Mouse (Mus musculus) adrenal gland, postnatal 10 days (tissue): Measurements from ENCODE around the gene Ccr7. TPM values are rescaled to one million over a fixed set of nuclear protein-coding genes. Genes with fewer than 3 reads are reported as not detected.

Experiments used
- DNase-seq: peaks from one replicate; pipeline ENCODE4 v3.0.0; 2021; ENCODE audit warnings: mixed read lengths
- long read RNA-seq, 2 experiments: library from polyadenylated mRNA; stranded (forward); transcript quantifications; one replicate each; pipeline ENCODE4 v2.0.0; 2021
- total RNA-seq, 2 experiments: library from RNA; stranded (reverse); gene quantifications; 2 replicates each; pipeline ENCODE4 v1.2.3; 2021

Gene Ccr7
- 1 to 10 TPM; 3.6 to 3.7 TPM for total RNA-seq
- long read RNA-seq, experiment 1, transcript Ccr7-201 (3 exons, 1,978 nt) = major isoform, 9 of 9 reads
- long read RNA-seq, experiment 1, partial matches to known transcripts = 0 of 9 reads
- long read RNA-seq, experiment 1, other reads (novel, unspliced or antisense) = 0 of 9 reads
- long read RNA-seq, experiment 2, partial matches to known transcripts = 0 of 2 reads
- long read RNA-seq, experiment 2, other reads (novel, unspliced or antisense) = 0 of 2 reads

- DNase-seq = no peak
Observed at GRCm38 (mm10) chr11:99154987-99155641, at the start of gene Ccr7. Gene Ccr7 (minus strand): TSS chr11:99155077.

- DNase-seq = peak; percentile 69
Observed at GRCm38 (mm10) chr11:99189154-99189582, 34.3 kb upstream of the Ccr7 start.

GRCm38 (mm10) chr11:99187348-99187747 lies 32.5 kb upstream of the Ccr7 start:
- DNase-seq = no peak

DNA sequence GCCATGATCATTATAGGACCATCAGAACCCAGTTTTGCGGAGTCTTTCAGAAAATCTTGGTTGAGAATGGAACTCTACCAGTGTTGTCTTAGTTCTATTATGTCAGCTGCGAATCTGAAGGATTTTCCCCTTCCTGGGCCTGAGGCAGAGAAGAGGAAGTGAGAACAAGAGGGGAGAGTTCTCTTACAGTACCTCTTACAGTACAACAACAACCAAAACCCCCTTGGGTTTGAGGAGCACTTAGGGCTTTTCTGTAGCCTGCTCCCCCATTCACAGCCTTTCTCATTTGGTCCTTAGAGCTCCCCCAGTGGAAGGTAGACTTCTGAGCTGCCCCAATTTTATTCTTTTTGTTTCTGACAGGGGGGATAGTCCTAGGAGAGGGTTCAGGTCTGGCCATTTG lies 32.0 kb upstream of the Ccr7 start:
- DNase-seq = no peak

DNA sequence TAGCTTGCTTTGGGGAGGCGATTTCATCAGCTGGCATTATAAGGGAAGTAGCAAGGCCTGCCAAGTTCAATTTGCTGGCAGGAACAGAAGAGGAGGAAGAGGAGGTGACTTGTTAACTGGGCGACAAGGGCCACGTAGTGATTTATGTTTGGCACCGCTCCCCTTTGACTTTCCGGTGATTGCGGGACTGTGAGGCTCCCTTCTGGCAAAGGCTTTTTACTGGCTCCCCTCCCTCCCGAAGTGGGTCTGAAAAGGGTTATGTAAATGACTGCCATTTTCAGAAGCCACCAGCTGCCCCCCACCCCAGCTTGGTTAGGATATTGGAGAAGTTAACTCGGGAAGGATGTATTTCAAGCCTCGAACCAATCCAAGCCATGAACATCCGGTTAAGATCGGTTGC lies 27.7 kb upstream of the Ccr7 start:
- no peak for DNase-seq

DNA sequence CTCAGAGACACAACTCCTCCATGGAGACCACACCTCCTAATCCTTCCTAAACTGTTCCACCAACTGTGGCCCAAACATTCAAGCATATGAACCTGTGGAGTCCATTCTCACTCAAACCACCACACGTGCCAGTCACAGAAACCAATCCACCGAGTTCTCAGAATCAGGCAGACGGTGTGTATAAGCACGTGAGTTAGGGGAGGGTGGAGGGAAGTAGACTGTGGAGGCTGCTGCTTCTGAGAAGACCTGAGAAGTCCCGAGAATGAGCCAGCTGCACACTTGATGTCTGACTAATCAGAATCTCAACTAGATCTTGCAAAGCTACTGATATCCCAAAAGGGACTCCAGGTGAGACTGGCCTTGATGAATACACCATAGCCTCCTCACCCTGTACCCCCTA lies 25.2 kb upstream of the Ccr7 start:
- DNase-seq = no peak

DNA sequence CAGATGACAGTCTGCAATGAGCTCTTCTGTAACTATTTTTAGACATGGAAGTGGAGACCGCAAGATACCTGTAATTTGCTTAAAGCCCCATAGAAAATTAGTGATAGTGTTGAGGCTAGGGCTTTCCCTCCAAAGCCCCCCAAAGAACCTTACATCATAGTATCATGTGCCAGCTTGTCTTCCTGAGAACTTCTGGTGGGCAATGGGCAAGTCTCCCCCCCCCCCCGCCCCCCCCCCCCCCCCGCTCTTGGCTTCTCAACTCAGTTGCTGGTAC lies 23.0 kb upstream of the Ccr7 start:
- DNase-seq = no peak

DNA sequence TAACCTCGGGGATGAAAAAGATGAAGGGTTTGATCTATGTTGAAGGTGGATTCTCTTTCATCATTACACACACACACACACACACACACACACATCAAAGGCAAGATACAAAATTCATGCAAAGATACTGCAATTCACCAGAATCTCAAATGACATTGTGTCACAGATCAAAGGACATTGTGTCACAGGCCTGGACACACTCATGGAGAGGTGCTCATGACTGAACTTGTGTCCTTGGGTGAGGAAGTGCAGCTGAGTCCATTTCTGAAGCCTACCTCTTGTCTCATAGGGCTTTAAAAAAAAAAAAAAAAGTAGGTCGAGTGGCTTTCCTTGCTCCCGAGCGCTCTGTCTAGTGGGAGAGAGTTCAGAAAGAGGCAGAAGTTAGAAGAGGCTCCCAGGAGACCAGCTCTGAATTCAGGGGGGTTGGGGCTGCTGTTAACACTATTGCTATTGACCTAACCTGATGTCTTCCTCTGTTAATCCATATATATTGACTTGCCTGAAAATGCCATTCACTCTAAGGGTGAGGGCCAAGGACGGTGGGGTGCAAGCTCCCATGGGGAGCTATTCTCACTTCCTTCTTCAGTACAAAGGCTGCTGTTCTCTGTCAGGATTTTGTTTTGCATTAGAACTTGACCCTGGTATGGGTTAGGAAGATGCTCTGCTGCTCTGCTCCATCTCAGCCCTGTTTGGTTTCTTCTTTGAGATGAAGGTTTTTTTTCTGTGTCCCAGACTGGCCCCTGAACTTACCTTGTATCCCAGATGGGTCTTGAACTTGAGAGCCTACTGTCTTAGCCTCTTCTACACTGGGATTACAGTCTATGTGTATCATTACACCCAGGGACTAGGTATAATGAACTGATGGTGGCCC lies 22.4 kb upstream of the Ccr7 start:
- DNase-seq = no peak

DNA sequence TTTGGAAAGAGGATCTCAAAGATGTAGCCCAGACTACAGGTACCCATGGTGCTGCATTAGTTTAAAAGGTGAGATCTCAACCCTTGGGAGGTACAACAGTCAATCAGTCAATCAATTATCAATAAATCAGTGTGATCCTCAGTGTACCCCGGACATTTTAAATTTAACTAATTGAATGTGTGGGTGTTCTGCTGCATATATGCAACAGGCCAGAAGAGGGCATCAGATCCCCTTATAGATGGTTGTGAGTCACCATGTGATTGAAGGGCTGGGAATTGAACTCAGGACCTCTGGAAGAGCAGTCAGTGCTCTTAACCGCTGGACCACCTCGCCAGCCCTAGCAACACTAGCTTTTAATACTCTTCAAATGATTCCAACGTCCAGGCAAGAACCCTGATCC lies 17.1 kb upstream of the Ccr7 start:
- DNase-seq = no peak

- DNase-seq = no peak
Observed at GRCm38 (mm10) chr11:99171442-99171841, 16.6 kb upstream of the Ccr7 start.

GRCm38 (mm10) chr11:99170547-99171267 lies 15.8 kb upstream of the Ccr7 start:
- no peak for DNase-seq

DNA sequence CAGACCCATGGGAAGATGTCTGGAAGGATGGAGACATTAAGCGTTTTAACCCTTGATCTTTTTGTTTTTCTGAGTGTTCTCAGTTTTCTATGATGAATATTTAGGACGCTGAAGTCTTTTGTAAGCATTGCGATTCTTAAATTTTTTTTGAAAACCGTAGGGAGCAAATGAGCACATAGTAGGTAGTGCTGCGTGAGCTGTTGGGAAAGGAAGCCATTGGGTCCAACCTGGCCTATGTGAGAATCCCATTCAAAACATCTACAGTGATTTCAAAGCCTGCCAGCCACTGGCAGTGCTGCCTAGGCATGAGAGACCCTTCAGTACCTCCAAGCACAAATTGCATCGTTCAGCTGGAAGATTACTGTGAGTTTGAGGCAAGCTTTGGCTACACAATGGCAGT lies 15.1 kb upstream of the Ccr7 start:
- no peak for DNase-seq

- no peak for DNase-seq
Observed at GRCm38 (mm10) chr11:99169438-99169837, 14.6 kb upstream of the Ccr7 start.

DNA sequence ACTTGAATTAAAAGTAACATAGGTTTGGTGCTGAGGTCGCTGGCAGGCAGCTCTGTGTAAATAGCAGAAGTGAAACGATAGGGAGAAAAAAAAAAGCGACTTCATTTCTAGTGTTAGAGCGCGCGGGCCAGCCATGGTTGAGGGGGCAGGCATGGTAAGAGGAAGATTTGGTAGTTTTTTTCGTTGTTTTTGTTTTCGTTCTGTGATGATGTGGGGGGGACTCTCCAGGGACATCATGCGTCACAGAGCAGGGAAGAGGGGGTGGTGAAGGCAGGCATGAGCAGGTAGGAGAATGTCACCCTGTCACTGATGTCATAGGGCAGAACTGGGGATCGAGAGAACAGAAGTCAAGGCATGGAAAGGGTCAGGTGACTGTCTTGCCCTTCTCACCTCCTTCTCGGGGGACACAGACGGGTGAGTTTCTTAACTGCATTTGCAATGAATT lies 13.2 kb upstream of the Ccr7 start:
- DNase-seq = no peak

- DNase-seq = no peak
Observed at GRCm38 (mm10) chr11:99167576-99167975, 12.7 kb upstream of the Ccr7 start.

DNA sequence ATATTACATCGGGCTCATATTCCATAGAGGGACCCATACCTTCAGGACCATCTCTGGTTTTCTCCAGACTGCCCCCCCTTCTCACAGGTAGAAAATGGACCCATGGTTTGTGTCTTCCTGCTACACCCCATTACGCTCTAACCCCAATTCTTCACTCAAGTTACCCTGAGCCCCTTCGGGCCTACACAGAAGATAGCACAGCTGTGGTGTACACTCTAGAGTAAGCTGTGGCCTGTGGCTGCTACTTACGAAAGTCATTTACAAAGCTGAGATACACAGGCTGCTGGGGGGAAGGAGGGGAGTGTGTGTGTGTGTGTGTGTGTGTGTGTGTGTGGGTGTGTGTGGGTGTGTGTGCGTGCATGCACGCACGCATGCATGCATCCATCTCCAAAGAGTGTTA lies 11.4 kb upstream of the Ccr7 start:
- no peak for DNase-seq

DNA sequence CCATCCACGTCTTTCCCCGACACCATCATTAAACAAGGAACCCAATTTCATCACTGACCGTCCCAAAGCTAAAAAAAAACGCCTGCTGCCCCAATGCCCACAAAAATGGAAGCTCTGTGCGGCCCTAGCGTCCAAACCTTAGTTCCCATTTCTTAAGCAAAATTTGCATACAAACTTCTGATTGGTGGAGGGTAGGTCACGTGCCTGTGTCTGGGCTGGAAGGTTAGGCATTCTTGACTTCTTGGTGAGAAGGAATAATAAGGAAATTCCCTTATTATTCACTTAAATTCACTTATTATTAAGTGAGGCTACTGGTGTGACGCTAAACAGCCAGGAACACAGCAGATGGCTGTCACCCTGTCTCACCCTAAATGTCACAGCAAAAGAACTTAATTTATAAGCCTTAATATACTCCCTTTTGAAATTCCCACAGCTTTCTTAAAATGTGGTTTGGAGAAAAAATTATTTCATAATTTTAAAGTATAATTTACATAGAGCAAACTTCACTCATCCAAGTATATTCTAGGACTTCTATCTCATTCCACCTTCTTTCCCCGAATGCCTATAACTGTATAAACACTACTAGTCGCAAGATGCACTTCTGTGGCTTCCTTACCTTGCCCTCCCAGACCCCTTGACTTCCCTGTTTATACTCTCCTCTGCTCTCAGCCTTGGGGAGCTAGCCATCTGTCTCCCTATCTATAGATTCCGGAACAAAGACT lies 10.3 kb upstream of the Ccr7 start:
- no peak for DNase-seq

DNA sequence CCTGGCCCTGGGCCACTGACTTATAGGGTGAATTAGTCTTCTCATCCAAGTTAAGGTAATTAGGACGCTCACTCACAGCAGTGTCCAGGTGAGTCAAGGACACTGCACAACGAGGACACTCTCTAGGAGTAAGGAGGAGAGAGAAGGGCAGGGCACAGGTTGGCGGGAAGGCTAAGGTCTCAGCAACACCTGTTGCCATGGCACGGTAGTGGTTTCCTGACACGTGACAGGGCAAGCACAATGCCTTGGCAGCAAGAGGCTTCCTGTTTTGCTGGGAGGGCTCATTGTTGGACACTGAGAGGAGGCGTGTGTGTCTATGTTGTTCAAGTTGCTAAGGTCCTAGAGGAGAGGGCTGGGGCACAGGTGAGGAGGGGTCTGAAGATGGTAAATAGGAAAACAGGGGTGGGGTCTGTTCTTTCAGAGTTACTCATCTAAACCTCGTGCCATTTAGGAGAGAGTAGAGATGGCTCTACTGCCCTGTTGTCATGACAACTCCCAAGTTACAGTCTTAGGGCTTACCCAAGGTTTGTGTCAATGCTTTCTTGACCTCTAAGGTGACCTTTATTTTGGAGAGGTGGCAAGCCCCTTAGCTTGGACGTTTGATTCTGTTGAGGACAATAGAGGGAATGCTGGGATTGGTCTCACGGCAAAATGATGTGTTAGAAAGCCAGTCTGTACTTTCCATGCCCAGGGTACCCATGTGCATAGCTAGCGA lies 8.3 kb upstream of the Ccr7 start:
- DNase-seq = no peak

GRCm38 (mm10) chr11:99161648-99162047 lies 6.8 kb upstream of the Ccr7 start:
- DNase-seq = no peak

DNA sequence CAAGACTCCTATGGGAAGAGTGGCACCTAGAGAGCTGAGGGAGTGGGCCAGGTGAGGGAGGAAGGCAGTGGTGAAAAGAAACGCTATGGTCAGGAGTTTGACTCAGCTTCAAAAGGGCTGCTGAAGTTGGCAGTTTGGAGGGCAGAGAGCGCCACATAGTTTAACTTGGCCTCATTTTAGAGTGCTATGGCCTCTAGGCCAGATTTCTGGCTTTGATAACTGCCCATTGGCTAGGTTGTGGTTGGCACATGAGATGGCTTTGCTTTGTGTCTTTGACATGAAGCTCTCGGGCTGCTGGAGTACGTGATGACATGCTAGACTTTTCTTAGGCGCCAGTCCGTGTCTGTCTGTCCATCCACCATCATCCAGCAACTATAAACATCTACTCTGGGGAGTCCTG lies 5.4 kb upstream of the Ccr7 start:
- no peak for DNase-seq

GRCm38 (mm10) chr11:99155817-99156216 lies 940 bp upstream of the Ccr7 start:
- no peak for DNase-seq
